Mouse (Mus musculus) adrenal gland, postnatal 14 days (tissue): ENCODE measurements around the gene Zfp428. TPM values are rescaled to one million over a fixed set of nuclear protein-coding genes. Genes with fewer than 3 reads are reported as not detected.

ENCODE experiments used
- DNase-seq: peaks from one replicate; pipeline ENCODE4 v3.0.0; 2021; ENCODE audit warnings: mixed read lengths
- total RNA-seq: library from RNA; stranded (reverse); gene quantifications from 2 replicates; pipeline ENCODE4 v1.2.3, GENCODE M21; 2021

The Zfp428 gene
- total RNA-seq, 1 experiment from 2014 or later, result 6.1 TPM

GRCm38 (mm10) chr7:24551985-24552759, 45.4 kb downstream of the Zfp428 start:
- no peak for DNase-seq

GRCm38 (mm10) chr7:24555786-24556185, 49.0 kb downstream of the Zfp428 start:
- DNase-seq, result no peak

DNA sequence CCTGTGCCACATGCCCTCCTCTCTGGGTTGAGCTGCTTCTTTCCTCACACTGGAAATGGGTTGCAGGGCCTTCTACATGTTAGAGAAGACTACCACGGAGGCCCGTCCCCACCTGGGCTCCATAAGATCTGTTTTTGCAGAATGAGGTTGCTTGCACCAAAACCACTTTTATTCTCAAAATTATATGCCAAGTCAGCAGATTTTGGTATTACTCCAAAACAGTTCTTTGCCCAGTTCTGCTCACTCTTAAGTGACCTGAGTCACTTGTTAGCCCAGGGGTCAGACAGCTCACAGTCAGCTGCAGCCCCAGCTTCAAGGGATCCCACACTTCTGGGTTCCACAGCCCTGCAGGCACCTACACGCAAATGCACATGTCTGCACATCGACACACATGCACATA, 54.6 kb downstream of the Zfp428 start:
- no peak for DNase-seq

- DNase-seq, result no peak
These were observed 56.5 kb downstream of the Zfp428 start for GRCm38 (mm10) chr7:24563191-24563836.

- no peak for DNase-seq
These were observed 57.0 kb downstream of the Zfp428 start for GRCm38 (mm10) chr7:24563837-24564206.

- DNase-seq, result peak; percentile 86
These were observed 57.9 kb downstream of the Zfp428 start for GRCm38 (mm10) chr7:24564607-24565265.

Other genes starting within 250 kb of the Zfp428 start
- gene Zfp93, start 236.6 kb upstream of the Zfp428 start, total RNA-seq, result 4.4 and 4.7 TPM in 2 replicates
- gene Zfp61, start 205.8 kb upstream of the Zfp428 start, total RNA-seq, result 6.5 and 11.4 TPM in 2 replicates
- 3.8 and 5.4 TPM in 2 replicates for gene Zfp94, start 190.3 kb upstream of the Zfp428 start, total RNA-seq
- gene Tescl, start 173.1 kb upstream of the Zfp428 start, total RNA-seq, result not detected in 2 replicates
- gene Lypd5, start 157.8 kb upstream of the Zfp428 start, total RNA-seq, result not detected in 2 replicates
- gene Kcnn4, start 136.7 kb upstream of the Zfp428 start, total RNA-seq, result 4.9 and 7.3 TPM in 2 replicates
- gene Smg9, start 107.4 kb upstream of the Zfp428 start, total RNA-seq, result 17.3 and 26.7 TPM in 2 replicates
- not detected in 2 replicates for gene Irgc1, start 54.7 kb upstream of the Zfp428 start, total RNA-seq
- gene Plaur, start 44.5 kb upstream of the Zfp428 start, total RNA-seq, result 5.2 and 7.9 TPM in 2 replicates
- gene Cadm4, start 25.0 kb upstream of the Zfp428 start, total RNA-seq, result 5.7 and 6.4 TPM in 2 replicates
- not detected in 2 replicates for gene AC161166.1, start 5.4 kb downstream of the Zfp428 start, total RNA-seq
- 18.9 and 20.4 TPM in 2 replicates for gene Irgq, start 23.7 kb downstream of the Zfp428 start, total RNA-seq
- not detected in 2 replicates for gene Pinlyp, start 39.1 kb downstream of the Zfp428 start, total RNA-seq
- 38.5 and 47.0 TPM in 2 replicates for gene Xrcc1, start 39.3 kb downstream of the Zfp428 start, total RNA-seq
- gene Ethe1, start 80.5 kb downstream of the Zfp428 start, total RNA-seq, result 21.3 and 24.9 TPM in 2 replicates
- 0.48 and 0.94 TPM in 2 replicates for gene Zfp575, start 80.6 kb downstream of the Zfp428 start, total RNA-seq
- gene Phldb3, start 103.8 kb downstream of the Zfp428 start, total RNA-seq, result 3.2 and 4.3 TPM in 2 replicates
- gene Lypd3, start 129.5 kb downstream of the Zfp428 start, total RNA-seq, result 0.38 and 0.59 TPM in 2 replicates
- gene Tex101, start 169.7 kb downstream of the Zfp428 start, total RNA-seq, result not detected in 2 replicates
- gene BC049730, start 202.2 kb downstream of the Zfp428 start, total RNA-seq, result not detected in 2 replicates
- gene Gm4763, start 219.9 kb downstream of the Zfp428 start, total RNA-seq, result not detected in 2 replicates